Mouse (Mus musculus) intestine, embryonic 15.5 days (tissue): Measurements from ENCODE around the gene Slc37a4. TPM values are rescaled to one million over a fixed set of nuclear protein-coding genes. Genes with fewer than 3 reads are reported as not detected.

Experiments
- polyA plus RNA-seq: library from polyadenylated mRNA; unstranded; fragments of >200 nt; fragmentation: Nextera tagmentation; extraction: Ambion mirVana; gene quantifications from 2 replicates; pipeline ENCODE4 v1.2.1, GENCODE M21; 2015

The Slc37a4 gene
- polyA plus RNA-seq, 1 experiment from 2014 or later, result 51.7 TPM

Other genes with a start within 250 kb of the Slc37a4 start
- gene Cbl, start 162.8 kb upstream of the Slc37a4 start, polyA plus RNA-seq, result 13.2 and 14.8 TPM in 2 replicates
- gene Ccdc153, start 156.2 kb upstream of the Slc37a4 start, polyA plus RNA-seq, result not detected in 2 replicates
- gene Pdzd3, start 145.4 kb upstream of the Slc37a4 start, polyA plus RNA-seq, result 11.7 and 12.9 TPM in 2 replicates
- 5.5 and 5.9 TPM in 2 replicates for gene Nlrx1, start 128.3 kb upstream of the Slc37a4 start, polyA plus RNA-seq
- 2.5 and 2.9 TPM in 2 replicates for gene Abcg4, start 108.2 kb upstream of the Slc37a4 start, polyA plus RNA-seq
- 19.9 and 21.2 TPM in 2 replicates for gene Hinfp, start 91.2 kb upstream of the Slc37a4 start, polyA plus RNA-seq
- gene C2cd2l, start 76.6 kb upstream of the Slc37a4 start, polyA plus RNA-seq, result 6.8 and 10.6 TPM in 2 replicates
- 38.2 and 38.6 TPM in 2 replicates for gene Dpagt1, start 70.8 kb upstream of the Slc37a4 start, polyA plus RNA-seq
- gene H2afx, start 62.2 kb upstream of the Slc37a4 start, polyA plus RNA-seq, result 280 and 298 TPM in 2 replicates
- gene Hmbs, start 52.6 kb upstream of the Slc37a4 start, polyA plus RNA-seq, result 128 and 141 TPM in 2 replicates
- gene Vps11, start 35.2 kb upstream of the Slc37a4 start, polyA plus RNA-seq, result 28.9 and 30.3 TPM in 2 replicates
- gene Hyou1, start 17.4 kb upstream of the Slc37a4 start, polyA plus RNA-seq, result 38.8 and 43.6 TPM in 2 replicates
- gene Rps25, start 10.3 kb downstream of the Slc37a4 start, polyA plus RNA-seq, result 2,026 and 2,084 TPM in 2 replicates
- gene Trappc4, start 10.7 kb downstream of the Slc37a4 start, polyA plus RNA-seq, result 122 and 123 TPM in 2 replicates
- gene Ccdc84, start 21.7 kb downstream of the Slc37a4 start, polyA plus RNA-seq, result 24.0 and 25.6 TPM in 2 replicates
- not detected in 2 replicates for gene Foxr1, start 44.3 kb downstream of the Slc37a4 start, polyA plus RNA-seq
- gene Upk2, start 58.1 kb downstream of the Slc37a4 start, polyA plus RNA-seq, result 1.2 TPM in 2 replicates
- gene Bcl9l, start 86.0 kb downstream of the Slc37a4 start, polyA plus RNA-seq, result 7.5 and 7.8 TPM in 2 replicates
- 1.3 TPM in 2 replicates for gene Cxcr5, start 165.0 kb downstream of the Slc37a4 start, polyA plus RNA-seq
- 14.6 and 14.7 TPM in 2 replicates for gene Ddx6, start 208.0 kb downstream of the Slc37a4 start, polyA plus RNA-seq